Mouse (Mus musculus) CH12.LX (cell line): ENCODE results near the gene Dusp10. TPM values are rescaled to one million over a fixed set of nuclear protein-coding genes. Genes with fewer than 3 reads are reported as not detected.

ENCODE experiments used
- DNase-seq: peaks from one replicate; pipeline ENCODE4 v3.0.0-alpha.2; 2013; ENCODE audit errors: extremely low read depth
- H3K27ac ChIP-seq: 2 replicates; pipeline ENCODE4 v1.5.1; 2012; ENCODE audit warnings: low read depth, mild to moderate bottlenecking, control low read depth, moderate library complexity; ENCODE audit not compliant: insufficient read depth
- H3K27me3 ChIP-seq: replicated peaks from 2 replicates; pipeline ENCODE3; 2012; ENCODE audit warnings: inconsistent platforms
- H3K36me3 ChIP-seq, 2 experiments: replicated peaks in 1 of 2; 2 replicates each; pipeline versions ENCODE3 to v1.6.1; 2012; ENCODE audit warnings: inconsistent platforms in 1 of 2, low read length in 1 of 2, mild to moderate bottlenecking in 1 of 2, mixed read lengths in 1 of 2, moderate library complexity in 1 of 2; ENCODE audit not compliant: control insufficient read depth in 1 of 2, insufficient read depth in 1 of 2
- H3K4me1 ChIP-seq, 2 experiments: 2 replicates each; pipeline ENCODE4 v1.6.1; 2012; ENCODE audit warnings: inconsistent platforms in 1 of 2, moderate library complexity in 1 of 2; ENCODE audit not compliant: insufficient read depth in 2 of 2, control insufficient read depth in 1 of 2
- H3K4me2 ChIP-seq: 2 replicates; pipeline ENCODE4 v1.6.1; 2012; ENCODE audit warnings: low read depth, mild to moderate bottlenecking, control low read depth; ENCODE audit not compliant: poor library complexity, insufficient read depth, severe bottlenecking
- H3K4me3 ChIP-seq, 3 experiments: fragments of 150-350 bp in 1 of 3; sonication (generic) in 1 of 3; replicated peaks in 1 of 3; 2 replicates each; pipeline versions ENCODE3 to v1.5.1; 2011 to 2012; ENCODE audit warnings: low read depth in 2 of 3, low read length in 2 of 3, mild to moderate bottlenecking in 2 of 3, moderate library complexity in 2 of 3, control low read depth in 1 of 3, improper control_type of control experiment in 1 of 3, inconsistent platforms in 1 of 3, mixed read lengths in 1 of 3; ENCODE audit not compliant: poor library complexity in 1 of 3
- H3K79me2 ChIP-seq: replicated peaks from 2 replicates; pipeline ENCODE4 v1.6.1; 2012; ENCODE audit warnings: mild to moderate bottlenecking, moderate library complexity; ENCODE audit not compliant: control insufficient read depth, poor library complexity, insufficient read depth, severe bottlenecking; ENCODE audit errors: extremely low read depth
- H3K9ac ChIP-seq: 2 replicates; pipeline ENCODE4 v1.6.1; 2012; ENCODE audit warnings: low read depth, mild to moderate bottlenecking, control low read depth, moderate library complexity; ENCODE audit not compliant: insufficient read depth
- H3K9me3 ChIP-seq: replicated peaks from 2 replicates; pipeline ENCODE3; 2012; ENCODE audit warnings: low read length, inconsistent platforms, mixed read lengths
- CTCF ChIP-seq, 2 experiments: IDR thresholded peaks in 1 of 2; conservative IDR thresholded peaks in 1 of 2; 2 replicates each; pipeline ENCODE4 v1.5.1; 2011 to 2012; ENCODE audit warnings: low read depth in 2 of 2, low read length in 2 of 2, improper control_type of control experiment in 1 of 2, inconsistent platforms in 1 of 2, mild to moderate bottlenecking in 1 of 2, moderate library complexity in 1 of 2
- ELF1 ChIP-seq: IDR thresholded peaks from 2 replicates; pipeline ENCODE4 v1.6.1; 2014; ENCODE audit warnings: low read depth, mild to moderate bottlenecking, inconsistent platforms, low read length, improper control_type of control experiment
- EP300 ChIP-seq: IDR thresholded peaks from 2 replicates; pipeline ENCODE4 v1.6.1; 2011; ENCODE audit warnings: low read length, improper control_type of control experiment
- ETS1 ChIP-seq: conservative IDR thresholded peaks from 2 replicates; pipeline ENCODE4 v1.6.1; 2012; ENCODE audit warnings: low read depth, mild to moderate bottlenecking, inconsistent platforms, low read length, improper control_type of control experiment, moderate library complexity
- GABPA ChIP-seq: IDR thresholded peaks from 2 replicates; pipeline ENCODE4 v1.6.1; 2012; ENCODE audit warnings: low read depth, low read length, improper control_type of control experiment, inconsistent platforms; ENCODE audit not compliant: insufficient replicate concordance
- HCFC1 ChIP-seq: IDR thresholded peaks from 2 replicates; pipeline ENCODE4 v1.6.1; 2012; ENCODE audit warnings: low read depth, mild to moderate bottlenecking, inconsistent platforms, low read length, improper control_type of control experiment
- JUND ChIP-seq: conservative IDR thresholded peaks from 2 replicates; pipeline ENCODE4 v1.6.1; 2011; ENCODE audit warnings: low read depth, low read length, improper control_type of control experiment
- MAZ ChIP-seq: IDR thresholded peaks from 2 replicates; pipeline ENCODE4 v1.6.1; 2012; ENCODE audit warnings: low read depth, mild to moderate bottlenecking, inconsistent platforms, low read length, improper control_type of control experiment, moderate library complexity
- MYC ChIP-seq: IDR thresholded peaks from 2 replicates; pipeline ENCODE4 v1.6.1; 2011; ENCODE audit warnings: low read depth, mild to moderate bottlenecking, improper control_type of control experiment, low read length
- NELFE ChIP-seq: IDR thresholded peaks from 2 replicates; pipeline ENCODE4 v1.6.1; 2011; ENCODE audit warnings: low read depth, low read length, improper control_type of control experiment
- PAX5 ChIP-seq: IDR thresholded peaks from 2 replicates; pipeline ENCODE4 v1.6.1; 2012; ENCODE audit warnings: low read length, inconsistent platforms, mixed read lengths
- POLR2AphosphoS2 ChIP-seq: IDR thresholded peaks from 2 replicates; pipeline ENCODE4 v1.6.1; 2011; ENCODE audit warnings: low read depth, low read length, improper control_type of control experiment
- RCOR1 ChIP-seq: conservative IDR thresholded peaks from 2 replicates; pipeline ENCODE4 v1.6.1; 2012; ENCODE audit warnings: low read depth, mild to moderate bottlenecking, inconsistent platforms, low read length, improper control_type of control experiment
- SMC3 ChIP-seq: IDR thresholded peaks from 2 replicates; pipeline ENCODE4 v1.6.1; 2011; ENCODE audit warnings: low read depth, low read length, improper control_type of control experiment
- USF1 ChIP-seq: IDR thresholded peaks from 2 replicates; pipeline ENCODE4 v1.6.1; 2014; ENCODE audit warnings: low read depth, mild to moderate bottlenecking, inconsistent platforms, low read length, improper control_type of control experiment
- USF2 ChIP-seq: conservative IDR thresholded peaks from 2 replicates; pipeline ENCODE4 v1.6.1; 2011; ENCODE audit warnings: low read depth, low read length, improper control_type of control experiment
- ZNF384 ChIP-seq: IDR thresholded peaks from 2 replicates; pipeline ENCODE4 v1.6.1; 2012; ENCODE audit warnings: low read depth, low read length, improper control_type of control experiment, inconsistent platforms
- dilution Hi-C: fragments of 300-500 bp; cut with MboI; formaldehyde crosslinking; loops from 2 replicates; pipeline ENCODE4 v1.14.3; 2020; ENCODE audit warnings: low sequenced_read_pairs; ENCODE audit not compliant: extremely low pct_unique_long_range_greater_than_20kb, extremely low pct_ligation_motif_present
- in situ Hi-C: fragments of 300-500 bp; cut with MboI; formaldehyde crosslinking; loops from 3 replicates; pipeline ENCODE4 v1.14.3; 2019; ENCODE audit warnings: low sequenced_read_pairs, low pct_ligation_motif_present, low pct_unique_long_range_greater_than_20kb, mixed read lengths
- polyA plus RNA-seq: library from polyadenylated mRNA; unstranded; fragments of >175 nt; gene quantifications from 2 replicates; pipeline ENCODE4 v1.2.1, GENCODE M21; 2012; ENCODE audit warnings: low read depth; ENCODE audit not compliant: insufficient read length
- total RNA-seq, 2 experiments: library from RNA; depleted of rRNA; stranded (reverse); fragments of 300-350 nt in 1 of 2; fragments of >200 nt in 1 of 2; gene quantifications; 2 replicates each; pipeline ENCODE4 v1.2.3; 2012 to 2014

Gene Dusp10
- total and polyA plus RNA-seq, 3 experiments, result 2.8 to 16.1 (median 14.2) TPM

DNA sequence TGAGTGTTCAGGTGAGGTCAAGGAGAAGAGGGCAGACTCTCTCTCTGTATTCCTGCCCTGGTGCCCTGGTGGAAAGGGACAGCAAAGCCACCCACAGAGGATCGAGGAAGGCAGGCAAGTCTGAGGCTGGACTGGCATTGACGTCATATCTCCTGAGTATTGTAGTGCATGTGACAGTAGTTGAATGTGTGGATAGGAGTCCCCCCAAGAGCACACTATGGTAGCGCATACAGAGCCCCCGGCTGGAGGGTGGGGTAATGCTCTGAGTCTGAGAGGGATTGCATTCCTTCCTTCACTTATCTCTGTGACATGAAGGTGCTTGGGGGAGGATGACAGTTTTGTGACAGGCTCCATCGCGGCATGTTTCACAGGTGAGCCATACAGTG lies 6.6 kb downstream of the Dusp10 start:
- no peaks in the 10 kb centered on the region for H3K36me3 ChIP-seq
- H3K9me3 ChIP-seq, result no peaks in the 10 kb centered on the region
- no peak overlapping the region for H3K9ac ChIP-seq
- H3K4me1 ChIP-seq, result peaks cover 0 to 58% of the 10 kb centered on the region in 2 experiments; a peak in 2 of 4 replicates
- H3K4me3 ChIP-seq, result no peak overlapping the region
- no peaks in the 10 kb centered on the region for H3K79me2 ChIP-seq
- no peak overlapping the region for H3K27ac ChIP-seq
- no peak for DNase-seq
- in situ Hi-C loops, result no loop called here
- dilution Hi-C loops, result no loop called here
- no peaks in the 10 kb centered on the region for H3K27me3 ChIP-seq
- TF ChIP-seq POLR2AphosphoS2 (no peak), JUND (no peak), PAX5 (no peak), NELFE (no peak), USF2 (no peak), MYC (no peak), SMC3 (no peak), ETS1 (no peak), GABPA (no peak), USF1 (no peak), ZNF384 (no peak), HCFC1 (no peak), CTCF (conservative IDR thresholded peaks at IDR 0.05 in 1 of 2, IDR thresholded peaks at IDR 0.05 in 1 of 2; ENCODE audit: low read depth in 2 of 2, low read length in 2 of 2) (no peak), RCOR1 (no peak), EP300 (no peak)
- no peak overlapping the region for H3K4me2 ChIP-seq

DNA sequence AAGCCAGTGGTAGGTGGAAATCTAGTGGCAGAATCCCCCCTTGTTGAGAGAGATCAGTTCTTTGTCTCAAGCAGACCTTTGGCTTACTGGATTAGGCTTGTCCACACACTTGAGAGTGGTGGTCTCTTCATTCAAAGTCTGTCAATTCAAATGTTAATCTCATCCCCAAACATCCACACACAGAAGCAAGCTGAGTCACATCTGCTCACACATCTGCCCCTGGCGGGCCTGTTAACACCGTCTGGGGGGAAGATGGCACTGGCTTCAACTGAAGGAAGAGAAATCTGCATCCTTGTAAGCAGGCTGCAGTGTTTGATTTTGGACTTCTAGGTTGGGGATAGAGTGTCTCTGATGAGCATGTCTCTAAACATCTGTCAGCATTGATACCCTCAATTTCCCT lies 10.9 kb downstream of the Dusp10 start:
- Histone ChIP-seq H3K27me3 (no peaks in the 10 kb centered on the region), H3K4me1 (peaks cover 0 to 49% of the 10 kb centered on the region in 2 experiments; a peak in 2 of 4 replicates), H3K4me2 (no peak overlapping the region), H3K36me3 (no peaks in the 10 kb centered on the region), H3K79me2 (no peaks in the 10 kb centered on the region), H3K9ac (no peak overlapping the region), H3K4me3 (no peak overlapping the region)
- dilution Hi-C loops, result no loop called here
- no peak for TF ChIP-seq MAZ
- no peak for TF ChIP-seq ELF1
- TF ChIP-seq, all 38 proteins: peak for 0
- no peaks in the 10 kb centered on the region for H3K9me3 ChIP-seq
- in situ Hi-C loops, result no loop called here
- no peak overlapping the region for H3K27ac ChIP-seq
- DNase-seq, result no peak
